Mouse (Mus musculus): ENCODE data around the gene Ccar1. TPM values are rescaled to one million over a fixed set of nuclear protein-coding genes. Genes with fewer than 3 reads are reported as not detected.
"Not testable (repeated sequence)": the region's sequence is repeated elsewhere in the genome, so short reads cannot be mapped to it uniquely, and the experiment has no call there.

Gene Ccar1
- polyA plus RNA-seq, 1 experiment from 2014 or later = 56.2 TPM

DNA sequence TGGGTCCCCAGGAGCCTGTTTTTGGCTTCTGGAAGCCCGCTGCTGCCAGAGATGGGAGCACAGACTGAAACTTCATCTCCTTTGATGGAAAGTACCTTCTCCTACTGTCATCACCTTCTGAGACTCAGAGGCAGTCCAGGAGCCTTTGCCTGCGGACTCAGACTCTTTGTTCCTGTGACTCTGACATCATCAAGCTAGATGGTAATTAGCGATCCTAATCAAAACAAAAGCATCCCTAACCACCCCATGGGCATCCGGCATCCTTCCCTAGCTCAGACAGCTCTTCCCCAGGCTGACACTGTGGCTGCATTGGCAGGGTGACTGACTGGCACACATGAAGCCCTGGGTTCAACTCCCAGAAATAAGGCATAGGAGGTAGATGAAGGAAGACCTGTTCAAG lies 69.4 kb downstream of the Ccar1 start:
- Histone ChIP-seq H3K4me3 (replicated peaks) (no peak overlapping the region), H3K27ac (no peak overlapping the region), H3K27me3 (peaks cover 63% of the 10 kb centered on the region), H3K9me3 (replicated peaks) (no peaks in the 10 kb centered on the region), H3K9ac (no peak overlapping the region), H3K4me2 (no peak overlapping the region), H3K4me1 (replicated peaks) (peaks cover 10% of the 10 kb centered on the region), H3K36me3 (no peaks in the 10 kb centered on the region)
- DNase-seq (no peak), ATAC-seq (ENCODE audit: low read depth) (no peak)
- 28% methylated on average over 4 of the region's 4 CpGs for WGBS (ENCODE audit: insufficient replicate concordance)

DNA sequence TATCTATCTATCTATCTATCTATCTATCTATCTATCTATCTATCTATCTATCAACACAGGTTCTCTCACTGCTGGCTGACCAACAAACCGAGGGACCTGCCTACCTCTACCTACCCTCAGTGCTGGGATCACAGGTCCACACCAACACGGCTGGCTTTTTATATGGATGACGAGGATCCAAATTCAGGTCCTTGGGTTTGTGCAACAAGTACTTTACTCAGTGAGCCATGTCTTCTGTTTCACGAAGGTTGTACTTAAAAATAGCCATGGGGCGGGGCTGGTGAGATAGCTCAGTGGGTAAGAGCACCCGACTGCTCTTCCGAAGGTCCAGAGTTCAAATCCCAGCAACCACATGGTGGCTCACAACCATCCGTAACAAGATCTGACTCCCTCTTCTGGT lies 71.5 kb downstream of the Ccar1 start:
- H3K9me3 ChIP-seq (replicated peaks); H3K4me1 ChIP-seq (replicated peaks); H3K4me3 ChIP-seq (replicated peaks); H3K4me2 ChIP-seq; H3K9ac ChIP-seq; ATAC-seq (ENCODE audit: low read depth); DNase-seq; H3K27ac ChIP-seq; H3K36me3 ChIP-seq: not testable (repeated sequence)
- H3K27me3 ChIP-seq = peaks cover 44% of the 10 kb centered on the region
- 64% methylated on average over 8 of the region's 8 CpGs for WGBS (ENCODE audit: insufficient replicate concordance)

DNA sequence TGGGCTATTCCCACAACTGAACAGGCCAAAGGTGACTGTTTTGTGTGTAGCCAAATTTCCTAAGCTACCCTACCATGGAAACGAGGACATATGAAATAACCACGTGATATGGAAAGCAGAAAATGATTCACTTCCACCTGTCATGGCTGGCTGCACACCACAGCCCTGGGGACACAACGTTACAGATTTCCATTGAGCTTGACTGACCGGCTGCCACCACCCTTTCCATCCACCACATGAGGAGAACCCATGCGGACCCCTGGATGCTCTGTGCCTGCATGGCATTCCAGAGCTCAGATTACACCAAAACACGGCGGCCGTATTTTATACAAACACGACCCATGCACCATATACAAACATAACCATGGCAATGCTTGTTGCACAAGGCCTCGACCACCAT lies 78.6 kb downstream of the Ccar1 start:
- H3K4me2 ChIP-seq = no peak overlapping the region
- H3K27ac ChIP-seq = no peak overlapping the region
- H3K4me3 ChIP-seq (replicated peaks) = no peak overlapping the region
- no peak for ATAC-seq (ENCODE audit: low read depth)
- H3K4me1 ChIP-seq (replicated peaks) = no peaks in the 10 kb centered on the region
- DNase-seq = no peak
- 64% methylated on average over 10 of the region's 10 CpGs for WGBS (ENCODE audit: insufficient replicate concordance)
- H3K9me3 ChIP-seq (replicated peaks) = no peaks in the 10 kb centered on the region
- H3K9ac ChIP-seq = no peak overlapping the region
- H3K27me3 ChIP-seq = no peaks in the 10 kb centered on the region
- H3K36me3 ChIP-seq = no peaks in the 10 kb centered on the region

DNA sequence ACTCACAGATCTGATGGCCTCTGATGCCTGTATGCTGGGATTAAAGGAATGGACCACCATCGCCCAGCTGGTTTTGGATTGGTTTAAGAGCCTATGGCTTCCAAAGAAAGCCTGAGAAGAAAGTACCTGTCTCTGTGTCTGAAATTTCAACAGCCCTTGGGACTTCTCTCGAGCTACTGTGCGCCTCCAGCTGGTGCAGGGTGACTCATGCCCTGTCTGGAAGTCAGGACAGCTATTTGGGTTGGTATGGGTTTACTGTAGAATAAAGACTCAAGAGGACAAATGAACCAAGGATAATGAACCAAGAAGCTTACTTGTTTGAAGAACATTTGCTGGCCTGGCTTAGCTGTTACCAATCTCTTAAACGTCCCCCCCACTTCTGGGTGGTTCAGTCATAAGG lies 88.5 kb downstream of the Ccar1 start:
- WGBS (ENCODE audit: insufficient replicate concordance) = 52% methylated on average over 4 of the region's 4 CpGs
- no peaks in the 10 kb centered on the region for H3K36me3 ChIP-seq
- no peak overlapping the region for H3K4me3 ChIP-seq (replicated peaks)
- H3K4me2 ChIP-seq = no peak overlapping the region
- H3K4me1 ChIP-seq (replicated peaks) = no peaks in the 10 kb centered on the region
- ATAC-seq (ENCODE audit: low read depth) (no peak), DNase-seq (no peak)
- H3K27ac ChIP-seq = no peak overlapping the region
- H3K9ac ChIP-seq = no peak overlapping the region
- no peaks in the 10 kb centered on the region for H3K9me3 ChIP-seq (replicated peaks)
- H3K27me3 ChIP-seq = no peaks in the 10 kb centered on the region

DNA sequence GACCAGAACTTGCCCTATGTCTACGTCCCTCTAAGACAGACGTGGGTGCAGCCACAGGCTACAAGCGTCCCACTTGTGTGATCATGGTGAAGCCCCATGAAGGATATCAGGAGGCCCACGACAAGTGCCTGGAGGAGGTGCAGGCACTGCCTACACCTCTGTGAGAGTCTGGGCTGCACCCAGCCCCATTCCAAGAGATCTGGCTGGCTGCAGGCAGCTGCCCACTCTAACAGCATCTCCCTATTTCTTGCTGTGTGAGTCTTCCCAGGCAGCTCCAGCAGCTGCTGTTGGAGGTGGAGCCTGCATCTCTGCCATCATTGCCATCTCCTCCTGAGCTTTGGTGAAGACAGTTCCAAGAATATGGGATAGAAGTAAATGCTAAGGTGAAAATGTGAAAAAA lies 89.7 kb downstream of the Ccar1 start:
- no peaks in the 10 kb centered on the region for H3K9me3 ChIP-seq (replicated peaks)
- ATAC-seq (ENCODE audit: low read depth) (no peak), DNase-seq (no peak)
- H3K36me3 ChIP-seq = no peaks in the 10 kb centered on the region
- no peak overlapping the region for H3K4me3 ChIP-seq (replicated peaks)
- H3K27me3 ChIP-seq = no peaks in the 10 kb centered on the region
- no peak overlapping the region for H3K9ac ChIP-seq
- H3K4me2 ChIP-seq = no peak overlapping the region
- WGBS (ENCODE audit: insufficient replicate concordance) = 60% methylated on average over 4 of the region's 4 CpGs
- no peak overlapping the region for H3K27ac ChIP-seq
- no peaks in the 10 kb centered on the region for H3K4me1 ChIP-seq (replicated peaks)

Other genes starting within 250 kb of the Ccar1 start
- 12.9 and 13.7 TPM in 2 replicates for gene Kif1bp, start 213.8 kb downstream of the Ccar1 start, polyA plus RNA-seq (2015; fragmentation: Nextera tagmentation; extraction: Ambion mirVana)
- gene Ddx21, start 190.0 kb downstream of the Ccar1 start, polyA plus RNA-seq (2015; fragmentation: Nextera tagmentation; extraction: Ambion mirVana) = 26.3 and 32.2 TPM in 2 replicates
- 39.3 and 50.7 TPM in 2 replicates for gene Ddx50, start 141.1 kb downstream of the Ccar1 start, polyA plus RNA-seq (2015; fragmentation: Nextera tagmentation; extraction: Ambion mirVana)
- 0.30 and 0.42 TPM in 2 replicates for gene Stox1, start 66.2 kb downstream of the Ccar1 start, polyA plus RNA-seq (2015; fragmentation: Nextera tagmentation; extraction: Ambion mirVana)
- 1.5 and 2.4 TPM in 2 replicates for gene Tet1, start 116.7 kb upstream of the Ccar1 start, polyA plus RNA-seq (2015; fragmentation: Nextera tagmentation; extraction: Ambion mirVana)
- 9.4 and 11.4 TPM in 2 replicates for gene Slc25a16, start 128.3 kb upstream of the Ccar1 start, polyA plus RNA-seq (2015; fragmentation: Nextera tagmentation; extraction: Ambion mirVana)
- 29.4 and 37.1 TPM in 2 replicates for gene Dna2, start 154.7 kb upstream of the Ccar1 start, polyA plus RNA-seq (2015; fragmentation: Nextera tagmentation; extraction: Ambion mirVana)
- gene Rufy2, start 187.9 kb upstream of the Ccar1 start, polyA plus RNA-seq (2015; fragmentation: Nextera tagmentation; extraction: Ambion mirVana) = 2.7 and 3.0 TPM in 2 replicates
- gene Hnrnph3, start 231.9 kb upstream of the Ccar1 start, polyA plus RNA-seq (2015; fragmentation: Nextera tagmentation; extraction: Ambion mirVana) = 25.5 and 29.9 TPM in 2 replicates
- gene Pbld2, start 232.0 kb upstream of the Ccar1 start, polyA plus RNA-seq (2015; fragmentation: Nextera tagmentation; extraction: Ambion mirVana) = 1.6 and 1.8 TPM in 2 replicates